Mouse (Mus musculus): Measurements from ENCODE around the gene Fgf7.

- TF ChIP-seq POLR2A (IDR thresholded peaks at IDR 0.05; ENCODE audit: extremely low read depth, insufficient read depth, low read length) (no peak), CTCF (IDR thresholded peaks at IDR 0.05; ENCODE audit: extremely low read depth, insufficient read depth, low read length) (no peak)
Measured at GRCm38 (mm10) chr2:126053657-126054056, 19.2 kb downstream of the Fgf7 start.
